Mouse (Mus musculus) testis, adult 2 months (tissue): ENCODE data around the gene Baz2b.

ENCODE experiments used
- CTCF ChIP-seq: fragments of 200-500 bp; IDR thresholded peaks from 2 replicates; pipeline ENCODE4 v1.5.1; 2012; ENCODE audit warnings: low read depth, mild to moderate bottlenecking, inconsistent platforms, low read length, moderate library complexity; ENCODE audit not compliant: control insufficient read depth, insufficient read depth, insufficient replicate concordance
- POLR2A ChIP-seq: fragments of 200-500 bp; IDR thresholded peaks from 2 replicates; pipeline ENCODE4 v1.6.1; 2012; ENCODE audit warnings: low read depth, mild to moderate bottlenecking, inconsistent platforms, low read length, moderate library complexity; ENCODE audit not compliant: control insufficient read depth

DNA sequence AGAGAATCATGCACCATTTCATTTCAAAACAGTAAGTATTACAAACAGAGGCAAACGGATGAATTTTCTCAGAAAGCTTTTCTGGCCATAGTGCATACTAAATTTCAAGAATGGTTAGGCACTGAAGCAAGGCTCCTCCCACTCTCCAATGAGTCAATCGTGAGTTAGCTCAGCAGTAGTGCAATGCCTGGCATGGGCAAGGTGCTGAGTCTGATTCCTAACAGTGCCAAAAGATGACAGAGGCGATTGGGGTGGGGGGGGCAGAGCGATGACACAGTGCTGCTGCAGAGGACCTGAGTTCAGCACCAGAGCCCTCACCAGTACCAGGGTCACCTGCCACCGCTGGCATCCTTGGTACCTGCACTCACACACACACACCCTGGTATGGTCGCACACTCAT lies 339.1 kb downstream of the Baz2b start:
- TF ChIP-seq CTCF (no peak), POLR2A (no peak)
